ENCODE assay signal across 18 mouse cellular contexts in genomic region chr6:22474011-22474410, GRCm38 (mm10).
DNase-seq lines count a peak whose midpoint lies in the region; TF ChIP-seq lines count a peak whose summit lies in the region.
"Had no signal": no experiment of that assay in that cellular context is flagged by ENCODE, and none has a peak within 500 bp of the region (broad histone marks: within the 10 kb centered on the region; RNA-seq: fewer than 3 reads in every experiment).

No protein-coding gene starts in this region.

- H3K4me2 ChIP-seq in CH12.LX (ENCODE audit: insufficient read depth, low read depth, poor library complexity, severe bottlenecking) = 0 out of 2 replicates have a peak overlapping the region, but pooled peaks have one; percentile 60
- H3K4me2 ChIP-seq: embryonic facial prominence, embryonic 15.5 days; hindbrain, embryonic 13.5 days; limb, embryonic 13.5 days; liver, embryonic 15.5 days had no signal

- dilution Hi-C loops in CH12.LX (cut with MboI; ENCODE audit: extremely low pct_ligation_motif_present, extremely low pct_unique_long_range_greater_than_20kb, low sequenced_read_pairs) = no loop called here

- in situ Hi-C loops in CH12.LX (cut with MboI; ENCODE audit: low pct_ligation_motif_present, low pct_unique_long_range_greater_than_20kb, low sequenced_read_pairs) = no loop called here

- no peak overlapping the region for H3K27ac ChIP-seq in left cerebral cortex, adult 2 months
- no peak overlapping the region for H3K27ac ChIP-seq in CH12.LX (ENCODE audit: insufficient read depth, low read depth)
- H3K27ac ChIP-seq: embryonic facial prominence, embryonic 15.5 days; forebrain, embryonic 10.5 days; hindbrain, embryonic 13.5 days; limb, embryonic 13.5 days; liver, embryonic 15.5 days; stomach, postnatal 0 days had no signal

- no peak overlapping the region for H3K4me3 ChIP-seq in left cerebral cortex, adult 2 months
- no peak overlapping the region for H3K4me3 ChIP-seq in CH12.LX (replicated peaks in 1 of 3; ENCODE audit: low read depth in 2 of 3, low read length in 2 of 3, poor library complexity in 1 of 3)
- H3K4me3 ChIP-seq: embryonic facial prominence, embryonic 15.5 days; forebrain, embryonic 10.5 days; hindbrain, embryonic 13.5 days; limb, embryonic 13.5 days; liver, embryonic 15.5 days had no signal

- no peak for TF ChIP-seq POLR2A in CH12.LX (IDR thresholded peaks at IDR 0.05; ENCODE audit: low read depth, low read length)

- H3K79me2 ChIP-seq in CH12.LX (replicated peaks; ENCODE audit: control insufficient read depth, extremely low read depth, insufficient read depth, poor library complexity, severe bottlenecking) = no peaks in the 10 kb centered on the region

- DNase-seq in left cerebral cortex, adult 18-20 months (ENCODE audit: low spot score in 2 of 2) = peak; percentile 21 to 40
- no peak for DNase-seq in left cerebral cortex, adult 2 months (ENCODE audit: extremely low spot score in 1 of 2, low spot score in 2 of 2)
- DNase-seq in CH12.LX (ENCODE audit: extremely low read depth) (peak; percentile 37), MEL-GATA-1-ER (ENCODE audit: extremely low read depth, low read depth) (peak; percentile 90)
- peak; percentile 13 to 43 for DNase-seq in left cerebral cortex, postnatal 14 days (ENCODE audit: low spot score in 2 of 2)
- no peak for DNase-seq in heart, postnatal 25 days (ENCODE audit: low spot score)
- no peak for DNase-seq in cerebellum, postnatal 10 days
- DNase-seq: adrenal gland, adult 8-10 months; cerebellum, adult 9-10 months; kidney, postnatal 4 days; thymus, postnatal 25 days had no signal

- no peak overlapping the region for H3K9ac ChIP-seq in CH12.LX (ENCODE audit: insufficient read depth, low read depth)
- H3K9ac ChIP-seq: embryonic facial prominence, embryonic 15.5 days; hindbrain, embryonic 13.5 days; limb, embryonic 13.5 days; liver, embryonic 15.5 days had no signal

- H3K9me3 ChIP-seq in CH12.LX (replicated peaks; ENCODE audit: low read length) = no peaks in the 10 kb centered on the region
- H3K9me3 ChIP-seq: embryonic facial prominence, embryonic 15.5 days; forebrain, embryonic 10.5 days; hindbrain, embryonic 13.5 days; limb, embryonic 13.5 days; liver, embryonic 15.5 days; megakaryocyte, embryonic 14.5 days had no signal

- no peak for TF ChIP-seq EP300 in CH12.LX (IDR thresholded peaks at IDR 0.05; ENCODE audit: low read length)

- no peak for TF ChIP-seq CTCF in left cerebral cortex, adult 2 months (IDR thresholded peaks at IDR 0.05)
- TF ChIP-seq CTCF in CH12.LX (conservative IDR thresholded peaks at IDR 0.05 in 1 of 2, IDR thresholded peaks at IDR 0.05 in 1 of 2; ENCODE audit: low read depth in 2 of 2, low read length in 2 of 2) = no peak

- H3K27me3 ChIP-seq in CH12.LX (replicated peaks) = no peaks in the 10 kb centered on the region
- H3K27me3 ChIP-seq: embryonic facial prominence, embryonic 15.5 days; hindbrain, embryonic 13.5 days; limb, embryonic 13.5 days; liver, embryonic 15.5 days; megakaryocyte, embryonic 14.5 days had no signal

- no peak for TF ChIP-seq RAD21 in CH12.LX (IDR thresholded peaks at IDR 0.05; ENCODE audit: low read depth, low read length)

- H3K4me1 ChIP-seq in CH12.LX (ENCODE audit: control insufficient read depth in 1 of 2, insufficient read depth in 2 of 2) = peaks cover 10 to 25% of the 10 kb centered on the region in 2 experiments
- H3K4me1 ChIP-seq: embryonic facial prominence, embryonic 15.5 days; forebrain, embryonic 10.5 days; hindbrain, embryonic 13.5 days; limb, embryonic 13.5 days; liver, embryonic 15.5 days had no signal

- no peaks in the 10 kb centered on the region for H3K36me3 ChIP-seq in CH12.LX (replicated peaks in 1 of 2; ENCODE audit: control insufficient read depth in 1 of 2, insufficient read depth in 1 of 2, low read length in 1 of 2)
- H3K36me3 ChIP-seq: embryonic facial prominence, embryonic 15.5 days; forebrain, embryonic 10.5 days; hindbrain, embryonic 13.5 days; limb, embryonic 13.5 days; liver, embryonic 15.5 days had no signal

- intact Hi-C loops in left cerebral cortex, adult 2 months (cut with DNase I) = loop anchor here (5.0 kb wide), 1 partner anchor 97 kb away; no protein-coding TSS in a partner anchor
- intact Hi-C loops in left cerebral cortex, postnatal 14 days (cut with DNase I) = no loop called here
- intact Hi-C loops in heart, postnatal 25 days (cut with DNase I) = no loop called here

TF ChIP-seq in CH12.LX, 34 proteins besides CTCF, POLR2A, EP300 and RAD21:
- TF ChIP-seq MXI1 (IDR thresholded peaks at IDR 0.05; ENCODE audit: low read depth, low read length) = no peak
- no peak for TF ChIP-seq TBP (conservative IDR thresholded peaks at IDR 0.05; ENCODE audit: low read depth, low read length)
- TF ChIP-seq MAX (IDR thresholded peaks at IDR 0.05; ENCODE audit: low read length) = no peak
- no peak for TF ChIP-seq POLR2AphosphoS2 (IDR thresholded peaks at IDR 0.05; ENCODE audit: low read depth, low read length)
- TF ChIP-seq USF1 (IDR thresholded peaks at IDR 0.05; ENCODE audit: low read depth, low read length) = no peak
- TF ChIP-seq SIN3A (IDR thresholded peaks at IDR 0.05; ENCODE audit: low read length) = no peak
- TF ChIP-seq JUN (IDR thresholded peaks at IDR 0.05; ENCODE audit: insufficient read depth, low read depth, low read length) = no peak
- no peak for TF ChIP-seq ZKSCAN1 (IDR thresholded peaks at IDR 0.05; ENCODE audit: borderline replicate concordance, low read depth, low read length)
- no peak for TF ChIP-seq UBTF (IDR thresholded peaks at IDR 0.05; ENCODE audit: low read depth, low read length)
- no peak for TF ChIP-seq MAFK (IDR thresholded peaks at IDR 0.05; ENCODE audit: insufficient replicate concordance, low read length)
- no peak for TF ChIP-seq RCOR1 (conservative IDR thresholded peaks at IDR 0.05; ENCODE audit: low read depth, low read length)
- no peak for TF ChIP-seq MEF2A (IDR thresholded peaks at IDR 0.05; ENCODE audit: borderline replicate concordance, low read depth, low read length)
- no peak for TF ChIP-seq JUND (conservative IDR thresholded peaks at IDR 0.05; ENCODE audit: low read depth, low read length)
- TF ChIP-seq NRF1 (IDR thresholded peaks at IDR 0.05; ENCODE audit: low read depth, low read length) = no peak
- no peak for TF ChIP-seq ETS1 (conservative IDR thresholded peaks at IDR 0.05; ENCODE audit: low read depth, low read length)
- no peak for TF ChIP-seq SMC3 (IDR thresholded peaks at IDR 0.05; ENCODE audit: low read depth, low read length)

Comparison
In these comparisons a context has a peak if more than half of its experiments do, and no peak if none do; other contexts are left out.
1. DNase-seq: peak in left cerebral cortex, adult 18-20 months (2 of 2), CH12.LX (single experiment), MEL-GATA-1-ER (single experiment) and left cerebral cortex, postnatal 14 days (2 of 2); none in left cerebral cortex, adult 2 months (0 of 2), heart, postnatal 25 days (single experiment) and cerebellum, postnatal 10 days (0 of 2).